Mouse (Mus musculus) heart, adult 2 months (tissue): ENCODE measurements around the gene Entr1. TPM values are rescaled to one million over a fixed set of nuclear protein-coding genes. Genes with fewer than 3 reads are reported as not detected.

Experiments used
- DNase-seq, 2 experiments: peaks; one replicate each; pipeline ENCODE4 v3.0.0; 2021
- H3K27ac ChIP-seq: fragments of 200-600 bp; 2 replicates; pipeline ENCODE4 v1.8.1; 2022
- H3K27me3 ChIP-seq: fragments of 200-500 bp; 2 replicates; pipeline ENCODE4 v1.6.1; 2012; ENCODE audit warnings: mild to moderate bottlenecking, low read length, inconsistent platforms, mixed read lengths; ENCODE audit not compliant: control insufficient read depth, insufficient read depth
- H3K36me3 ChIP-seq: fragments of 200-500 bp; 2 replicates; pipeline ENCODE4 v1.6.1; 2012; ENCODE audit warnings: low read length, inconsistent platforms; ENCODE audit not compliant: control insufficient read depth, insufficient read depth
- H3K4me1 ChIP-seq: fragments of 200-500 bp; 2 replicates; pipeline ENCODE4 v1.6.1; 2011; ENCODE audit warnings: low read length; ENCODE audit not compliant: control insufficient read depth, insufficient read depth
- H3K4me3 ChIP-seq: fragments of 200-600 bp; 2 replicates; pipeline ENCODE4 v1.8.1; 2022
- H3K79me2 ChIP-seq: fragments of 200-500 bp; replicated peaks from 2 replicates; pipeline ENCODE4 v1.6.1; 2012; ENCODE audit warnings: mild to moderate bottlenecking, inconsistent platforms, low read length, moderate library complexity, mixed read lengths; ENCODE audit not compliant: control insufficient read depth, insufficient read depth
- H3K9ac ChIP-seq: fragments of 200-500 bp; 2 replicates; pipeline ENCODE4 v1.6.1; 2012; ENCODE audit warnings: low read depth, mild to moderate bottlenecking, control low read depth, inconsistent platforms, low read length, mixed read lengths
- CTCF ChIP-seq: fragments of 200-600 bp; IDR thresholded peaks from 2 replicates; pipeline ENCODE4 v1.8.1; 2022; ENCODE audit warnings: antibody characterized with exemption, mild to moderate bottlenecking, moderate library complexity
- EP300 ChIP-seq: fragments of 200-500 bp; IDR thresholded peaks from 2 replicates; pipeline ENCODE4 v1.6.1; 2011; ENCODE audit warnings: low read depth, low read length, control low read depth; ENCODE audit not compliant: insufficient read depth
- POLR2A ChIP-seq: fragments of 200-500 bp; IDR thresholded peaks from 2 replicates; pipeline ENCODE4 v1.6.1; 2011; ENCODE audit warnings: mild to moderate bottlenecking, low read depth, low read length, control low read depth; ENCODE audit not compliant: insufficient read depth
- WGBS: fragments of 180-500 bp; shearing (Covaris S2); methylation state at CpG from one replicate; pipeline ENCODE4 v1.1.7; 2018; 5-methylcytosine and 5-hydroxymethylcytosine counted together
- intact Hi-C: fragments of 180-260 bp; cut with DNase I; formaldehyde crosslinking; loops from one replicate; pipeline ENCODE4 v1.15.1; 2025
- polyA plus RNA-seq: library from polyadenylated mRNA; depleted of rRNA; stranded (reverse); fragments of >200 nt; gene quantifications from 2 replicates; pipeline ENCODE4 v1.2.3, GENCODE M21; 2012
- total RNA-seq, 2 experiments: library from RNA; stranded (reverse); gene quantifications; 2 replicates each; pipeline ENCODE4 v1.2.3; 2021

The Entr1 gene
- total and polyA plus RNA-seq, 3 experiments, result 40.5 to 59.7 (median 46.9) TPM

- DNase-seq, result no peak
- intact Hi-C loops, result no loop called here
- Histone ChIP-seq H3K27ac (no peak overlapping the region), H3K4me1 (peaks cover 17% of the 10 kb centered on the region), H3K36me3 (no peaks in the 10 kb centered on the region; the same call in 1 of the 2 replicates), H3K79me2 (peaks cover 7% of the 10 kb centered on the region), H3K27me3 (no peaks in the 10 kb centered on the region), H3K9ac (no peak overlapping the region), H3K4me3 (no peak overlapping the region)
- TF ChIP-seq POLR2A (no peak), CTCF (no peak), EP300 (no peak)
- 75% methylated on average over 5 of the region's 5 CpGs for WGBS
Observed at GRCm38 (mm10) chr2:26410091-26410490, 21.0 kb upstream of the Entr1 start.

GRCm38 (mm10) chr2:26409362-26409761, 20.2 kb upstream of the Entr1 start:
- 53% methylated on average over 3 of the region's 3 CpGs for WGBS
- no peaks in the 10 kb centered on the region for H3K27me3 ChIP-seq
- no peaks in the 10 kb centered on the region; the same call in 1 of the 2 replicates for H3K36me3 ChIP-seq
- no peak for TF ChIP-seq POLR2A
- no peak overlapping the region for H3K9ac ChIP-seq
- H3K27ac ChIP-seq, result no peak overlapping the region; the same call in 1 of the 2 replicates
- DNase-seq, result no peak
- intact Hi-C loops, result loop anchor here (1.0 to 2.0 kb wide), 3 partner anchors 35 to 84 kb away; partner anchors contain the start of genes Dnlz and Sec16a
- H3K79me2 ChIP-seq, result peaks cover 7% of the 10 kb centered on the region
- no peak overlapping the region; the same call in 1 of the 2 replicates for H3K4me3 ChIP-seq
- H3K4me1 ChIP-seq, result peaks cover 17% of the 10 kb centered on the region

DNA sequence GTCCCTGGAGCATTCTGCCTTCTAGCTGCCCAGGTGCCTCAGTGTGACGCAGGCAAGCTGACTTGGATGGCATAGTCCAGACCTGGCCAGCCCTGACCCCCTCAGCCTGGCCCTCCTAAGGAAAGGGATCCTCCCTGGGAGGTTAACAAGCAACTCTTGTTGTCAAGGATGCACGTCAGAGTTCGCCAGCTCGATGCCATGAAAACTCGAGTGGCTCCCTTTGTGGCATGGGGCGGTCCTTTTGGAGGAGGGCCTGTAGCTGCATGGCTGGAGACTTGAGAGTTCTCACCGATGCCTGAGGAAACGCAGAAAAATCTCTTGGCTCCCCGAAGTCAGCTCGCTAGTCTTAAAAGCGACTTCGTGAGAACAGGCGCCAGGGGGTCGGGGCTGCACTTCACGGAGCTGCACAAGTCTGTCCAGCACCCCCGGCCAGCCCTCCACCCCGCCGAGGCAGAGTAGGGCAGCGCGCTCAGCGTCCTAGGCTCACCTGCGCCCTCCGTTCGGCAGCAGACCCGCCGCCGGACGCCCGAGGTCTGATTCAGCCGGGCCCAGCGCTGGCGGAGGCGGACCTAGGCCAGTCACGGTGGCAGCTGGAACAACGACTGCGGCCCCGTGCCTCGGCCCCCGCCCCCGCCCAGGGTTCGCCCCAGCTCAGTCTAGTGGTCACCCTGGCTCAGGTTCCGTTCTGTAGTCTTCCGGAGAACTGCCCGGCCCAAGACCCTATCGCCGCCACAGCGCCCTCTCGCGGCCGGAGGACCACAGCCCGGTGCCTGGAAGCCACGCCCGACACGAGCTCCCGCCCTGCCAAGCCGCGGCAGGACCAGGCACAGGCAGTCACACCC, 19.6 kb upstream of the Entr1 start, which contains the start of gene Inpp5e:
Gene Inpp5e (minus strand): TSS at position 689 of the 842 bp plus-strand sequence.
- Histone ChIP-seq H3K36me3 (no peaks in the 10 kb centered on the region; the same call in 1 of the 2 replicates), H3K9ac (peak within 1 kb of the TSS; percentile 98), H3K27ac (peak within 1 kb of the TSS; percentile 96), H3K4me1 (peaks cover 17% of the 10 kb centered on the region), H3K79me2 (peaks cover 7% of the 10 kb centered on the region), H3K27me3 (no peaks in the 10 kb centered on the region), H3K4me3 (peak within 1 kb of the TSS; percentile 94)
- WGBS, result under 1% methylated on average over 57 of the region's 57 CpGs
- DNase-seq, result peak; percentile 97 to 100
- intact Hi-C loops, result loop anchor here (1.0 to 2.0 kb wide), 3 partner anchors 36 to 83 kb away; partner anchors contain the start of genes Dnlz and Sec16a
- peak; percentile 94 for TF ChIP-seq CTCF
- TF ChIP-seq EP300, result peak; percentile 76
- TF ChIP-seq POLR2A, result 0 out of 2 replicates have a peak, but pooled peaks have one; percentile 16

DNA sequence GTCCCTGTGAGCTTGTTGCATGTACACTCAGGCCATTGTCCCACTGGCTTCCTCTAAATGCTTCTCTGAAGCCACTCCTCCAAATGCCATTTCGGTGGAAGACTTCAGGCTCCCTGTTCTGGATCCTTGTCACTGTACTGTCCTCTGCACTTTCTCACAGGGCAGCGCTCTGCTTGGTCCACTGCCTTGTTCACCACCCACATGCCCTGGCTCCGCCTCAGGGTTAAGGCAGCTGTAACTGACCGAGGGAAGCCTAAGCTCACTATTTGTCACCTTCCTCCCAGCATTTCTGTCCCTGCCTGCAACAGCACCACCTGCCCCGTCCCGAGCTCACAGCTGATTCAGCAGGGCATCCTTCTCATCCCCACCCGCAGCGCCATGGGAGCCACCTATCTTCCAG, 14.2 kb upstream of the Entr1 start:
- 69% methylated on average over 8 of the region's 8 CpGs for WGBS
- H3K4me1 ChIP-seq, result peaks cover 19% of the 10 kb centered on the region
- H3K4me3 ChIP-seq, result no peak overlapping the region
- no peak for DNase-seq
- H3K36me3 ChIP-seq, result no peaks in the 10 kb centered on the region
- peaks cover 7% of the 10 kb centered on the region for H3K79me2 ChIP-seq
- H3K27ac ChIP-seq, result no peak overlapping the region
- no peaks in the 10 kb centered on the region for H3K27me3 ChIP-seq
- H3K9ac ChIP-seq, result no peak overlapping the region
- TF ChIP-seq POLR2A, result no peak
- no peak for TF ChIP-seq CTCF
- TF ChIP-seq EP300, result no peak
- intact Hi-C loops, result no loop called here

DNA sequence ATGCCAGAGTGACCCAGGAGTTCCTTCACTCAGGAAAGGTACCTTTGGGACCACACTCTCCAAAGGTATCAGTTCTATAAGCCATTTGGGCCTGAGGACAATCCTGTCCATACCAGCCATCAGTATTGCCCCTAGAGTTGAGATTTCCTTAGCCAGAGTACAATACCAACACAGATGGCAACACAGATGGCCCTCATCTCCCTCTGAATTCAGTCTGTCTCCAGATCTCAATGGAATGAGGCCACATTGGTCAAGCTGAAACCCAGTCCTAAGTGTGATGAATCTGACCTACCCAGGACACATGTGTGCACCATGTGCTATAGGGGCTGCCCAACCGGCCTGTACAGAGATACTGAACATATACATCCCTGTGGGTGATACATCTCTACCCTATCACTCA, 13.1 kb upstream of the Entr1 start:
- no peaks in the 10 kb centered on the region for H3K36me3 ChIP-seq
- H3K79me2 ChIP-seq, result peaks cover 2% of the 10 kb centered on the region
- WGBS, result 92% methylated on average over 1 of the region's 1 CpGs
- H3K27me3 ChIP-seq, result no peaks in the 10 kb centered on the region
- DNase-seq, result no peak
- H3K4me3 ChIP-seq, result no peak overlapping the region
- TF ChIP-seq POLR2A, result no peak
- no peak for TF ChIP-seq EP300
- H3K27ac ChIP-seq, result no peak overlapping the region
- H3K9ac ChIP-seq, result no peak overlapping the region
- intact Hi-C loops, result no loop called here
- peaks cover 10% of the 10 kb centered on the region for H3K4me1 ChIP-seq

- no peak for DNase-seq
- no peak overlapping the region for H3K27ac ChIP-seq
- H3K4me3 ChIP-seq, result no peak overlapping the region
- WGBS, result 83% methylated on average over 4 of the region's 4 CpGs
- H3K9ac ChIP-seq, result no peak overlapping the region
- H3K79me2 ChIP-seq, result no peaks in the 10 kb centered on the region; the same call in 1 of the 2 replicates
- H3K4me1 ChIP-seq, result peaks cover 8% of the 10 kb centered on the region
- H3K27me3 ChIP-seq, result no peaks in the 10 kb centered on the region
- TF ChIP-seq CTCF (no peak), POLR2A (no peak), EP300 (no peak)
- intact Hi-C loops, result no loop called here
- H3K36me3 ChIP-seq, result no peaks in the 10 kb centered on the region
Observed at GRCm38 (mm10) chr2:26401023-26401422, 11.9 kb upstream of the Entr1 start.
